Mouse (Mus musculus) forebrain, embryonic 16.5 days (tissue): ENCODE data around the gene Fam19a3. TPM values are rescaled to one million over a fixed set of nuclear protein-coding genes. Genes with fewer than 3 reads are reported as not detected.
"Not testable (repeated sequence)": the region's sequence is repeated elsewhere in the genome, so short reads cannot be mapped to it uniquely, and the experiment has no call there.

Experiments
- ATAC-seq: fragments of 200-750 bp; cut with Nextera tagmentation; 2 replicates; pipeline ENCODE4 v1.8.0; 2017; ENCODE audit warnings: mild to moderate bottlenecking, moderate library complexity
- H3K27ac ChIP-seq: fragments of 300-500 bp; sonication (generic); 2 replicates; pipeline ENCODE4 v1.5.1; 2014; ENCODE audit warnings: low read length, control low read depth
- H3K27me3 ChIP-seq: fragments of 300-500 bp; sonication (generic); replicated peaks from 2 replicates; pipeline ENCODE4 v1.6.1; 2014; ENCODE audit warnings: low read length; ENCODE audit not compliant: control insufficient read depth, insufficient read depth
- H3K36me3 ChIP-seq: fragments of 300-500 bp; sonication (generic); 2 replicates; pipeline ENCODE4 v1.6.1; 2014; ENCODE audit not compliant: control insufficient read depth, insufficient read depth
- H3K4me1 ChIP-seq: fragments of 300-500 bp; sonication (generic); replicated peaks from 2 replicates; pipeline ENCODE4 v1.6.1; 2014; ENCODE audit warnings: low read length; ENCODE audit not compliant: control insufficient read depth, insufficient read depth
- H3K4me2 ChIP-seq: fragments of 300-500 bp; sonication (generic); 2 replicates; pipeline ENCODE4 v1.6.1; 2014; ENCODE audit warnings: mild to moderate bottlenecking, low read length, control low read depth
- H3K4me3 ChIP-seq: fragments of 300-500 bp; sonication (generic); replicated peaks from 2 replicates; pipeline ENCODE4 v1.5.1; 2014; ENCODE audit warnings: mild to moderate bottlenecking, low read length, control low read depth
- H3K9ac ChIP-seq: fragments of 300-500 bp; sonication (generic); replicated peaks from 2 replicates; pipeline ENCODE4 v1.6.1; 2014; ENCODE audit warnings: low read depth, low read length, control low read depth
- H3K9me3 ChIP-seq: fragments of 300-500 bp; sonication (generic); 2 replicates; pipeline ENCODE4 v1.6.1; 2016; ENCODE audit warnings: low read length; ENCODE audit not compliant: control insufficient read depth
- WGBS: fragments of 180-500 bp; shearing (Covaris S2); extraction: QIAGEN DNeasy Blood & Tissue Kit; methylation state at CpG from one replicate; pipeline ENCODE4 v1.1.7; 2014; 5-methylcytosine and 5-hydroxymethylcytosine counted together
- polyA plus RNA-seq: library from polyadenylated mRNA; unstranded; fragments of >200 nt; fragmentation: Nextera tagmentation; extraction: Ambion mirVana; gene quantifications from 2 replicates; pipeline ENCODE4 v1.2.1, GENCODE M21; 2015

Gene Fam19a3
- polyA plus RNA-seq, 1 experiment from 2014 or later, result 0.16 TPM

GRCm38 (mm10) chr3:104758869-104759268 is 22.8 kb downstream of the Fam19a3 start:
- ATAC-seq, result peak; percentile 26; the same call in 1 of the 2 replicates
- no peak overlapping the region for H3K27ac ChIP-seq
- H3K9ac ChIP-seq, result peak overlapping the region; percentile 16; the same call in 1 of the 2 replicates
- peaks cover 6% of the 10 kb centered on the region; the same call in 1 of the 2 replicates for H3K27me3 ChIP-seq
- H3K4me3 ChIP-seq, result peak overlapping the region; percentile 32
- WGBS, result 2% methylated on average over 5 of the region's 5 CpGs
- H3K9me3 ChIP-seq, result no peaks in the 10 kb centered on the region
- no peaks in the 10 kb centered on the region for H3K36me3 ChIP-seq
- H3K4me1 ChIP-seq, result peaks cover 9% of the 10 kb centered on the region
- H3K4me2 ChIP-seq, result peak overlapping the region; percentile 46

GRCm38 (mm10) chr3:104758406-104758805 is 23.2 kb downstream of the Fam19a3 start:
- WGBS, result under 1% methylated on average over 27 of the region's 27 CpGs
- Histone ChIP-seq H3K27ac (no peak overlapping the region), H3K9ac (peak overlapping the region; percentile 16), H3K4me3 (peak overlapping the region; percentile 32), H3K4me2 (peak overlapping the region; percentile 46), H3K36me3 (no peaks in the 10 kb centered on the region), H3K27me3 (peaks cover 6% of the 10 kb centered on the region; the same call in 1 of the 2 replicates), H3K9me3 (no peaks in the 10 kb centered on the region), H3K4me1 (peaks cover 9% of the 10 kb centered on the region)
- peak; percentile 90 for ATAC-seq

- not testable (repeated sequence) for H3K27me3 ChIP-seq, H3K4me3 ChIP-seq, H3K36me3 ChIP-seq, H3K9ac ChIP-seq, H3K4me1 ChIP-seq, H3K4me2 ChIP-seq, H3K9me3 ChIP-seq, H3K27ac ChIP-seq, ATAC-seq
- 16% methylated on average over 23 of the region's 25 CpGs for WGBS
These were observed 28.8 kb downstream of the Fam19a3 start for GRCm38 (mm10) chr3:104752845-104753244.

GRCm38 (mm10) chr3:104743864-104744263 is 37.8 kb downstream of the Fam19a3 start:
- no peak overlapping the region for H3K9ac ChIP-seq
- no peak overlapping the region for H3K4me2 ChIP-seq
- H3K27me3 ChIP-seq, result no peaks in the 10 kb centered on the region
- H3K27ac ChIP-seq, result no peak overlapping the region
- no peak for ATAC-seq
- WGBS, result 83% methylated on average over 1 of the region's 1 CpGs
- H3K4me1 ChIP-seq, result no peaks in the 10 kb centered on the region
- H3K36me3 ChIP-seq, result no peaks in the 10 kb centered on the region
- no peaks in the 10 kb centered on the region for H3K9me3 ChIP-seq
- H3K4me3 ChIP-seq, result no peak overlapping the region

GRCm38 (mm10) chr3:104743161-104743560 is 38.5 kb downstream of the Fam19a3 start:
- no peak overlapping the region for H3K27ac ChIP-seq
- H3K27me3 ChIP-seq, result no peaks in the 10 kb centered on the region
- no peaks in the 10 kb centered on the region for H3K9me3 ChIP-seq
- H3K4me3 ChIP-seq, result no peak overlapping the region
- ATAC-seq, result no peak
- H3K9ac ChIP-seq, result no peak overlapping the region
- no peaks in the 10 kb centered on the region for H3K4me1 ChIP-seq
- no peaks in the 10 kb centered on the region for H3K36me3 ChIP-seq
- WGBS, result 52% methylated on average over 1 of the region's 1 CpGs
- no peak overlapping the region for H3K4me2 ChIP-seq

- Histone ChIP-seq H3K36me3 (no peaks in the 10 kb centered on the region), H3K4me1 (no peaks in the 10 kb centered on the region), H3K4me2 (no peak overlapping the region), H3K4me3 (no peak overlapping the region), H3K9ac (no peak overlapping the region), H3K27me3 (no peaks in the 10 kb centered on the region), H3K9me3 (no peaks in the 10 kb centered on the region), H3K27ac (no peak overlapping the region)
- 93% methylated on average over 3 of the region's 3 CpGs for WGBS
- ATAC-seq, result no peak
These were observed 39.7 kb downstream of the Fam19a3 start for GRCm38 (mm10) chr3:104741954-104742353.

- Histone ChIP-seq H3K27ac (no peak overlapping the region), H3K4me1 (no peaks in the 10 kb centered on the region), H3K36me3 (no peaks in the 10 kb centered on the region), H3K9me3 (no peaks in the 10 kb centered on the region), H3K4me2 (no peak overlapping the region), H3K9ac (no peak overlapping the region), H3K4me3 (no peak overlapping the region), H3K27me3 (no peaks in the 10 kb centered on the region)
- ATAC-seq, result no peak
- WGBS, result 65% methylated on average over 7 of the region's 7 CpGs
These were observed 47.0 kb downstream of the Fam19a3 start for GRCm38 (mm10) chr3:104734654-104735053.

- Histone ChIP-seq H3K9ac (no peak overlapping the region), H3K4me3 (no peak overlapping the region), H3K27me3 (no peaks in the 10 kb centered on the region), H3K4me1 (no peaks in the 10 kb centered on the region), H3K36me3 (no peaks in the 10 kb centered on the region), H3K27ac (no peak overlapping the region), H3K9me3 (no peaks in the 10 kb centered on the region), H3K4me2 (no peak overlapping the region)
- ATAC-seq, result no peak
- WGBS, result 45% methylated on average over 3 of the region's 3 CpGs
These were observed 48.7 kb downstream of the Fam19a3 start for GRCm38 (mm10) chr3:104732907-104733306.

- Histone ChIP-seq H3K36me3 (no peaks in the 10 kb centered on the region), H3K27ac (no peak overlapping the region), H3K4me3 (no peak overlapping the region), H3K9me3 (0 out of 2 replicates have a peak, but pooled peaks cover 2% of the 10 kb centered on the region), H3K4me2 (no peak overlapping the region), H3K4me1 (no peaks in the 10 kb centered on the region), H3K27me3 (no peaks in the 10 kb centered on the region), H3K9ac (no peak overlapping the region)
- WGBS, result 67% methylated on average over 6 of the region's 6 CpGs
- no peak for ATAC-seq
These were observed 52.3 kb downstream of the Fam19a3 start for GRCm38 (mm10) chr3:104729270-104729839.
